Mouse (Mus musculus) G1E (cell line): Measurements from ENCODE around the gene Crygd.

ENCODE experiments used
- CTCF ChIP-seq: IDR thresholded peaks from 2 replicates; pipeline ENCODE4 v1.5.1; 2012; ENCODE audit warnings: low read depth, low read length, inconsistent platforms, mixed read lengths
- GATA2 ChIP-seq: IDR thresholded peaks from 2 replicates; pipeline ENCODE4 v1.6.1; 2012; ENCODE audit warnings: low read depth, low read length, inconsistent platforms, borderline replicate concordance
- POLR2AphosphoS5 ChIP-seq: IDR thresholded peaks from 2 replicates; pipeline ENCODE4 v1.6.1; 2012; ENCODE audit warnings: low read depth, low read length, inconsistent platforms; ENCODE audit not compliant: insufficient replicate concordance
- TAL1 ChIP-seq: conservative IDR thresholded peaks from 2 replicates; pipeline ENCODE4 v1.6.1; 2012; ENCODE audit warnings: low read depth, low read length, inconsistent platforms, mixed read lengths

DNA sequence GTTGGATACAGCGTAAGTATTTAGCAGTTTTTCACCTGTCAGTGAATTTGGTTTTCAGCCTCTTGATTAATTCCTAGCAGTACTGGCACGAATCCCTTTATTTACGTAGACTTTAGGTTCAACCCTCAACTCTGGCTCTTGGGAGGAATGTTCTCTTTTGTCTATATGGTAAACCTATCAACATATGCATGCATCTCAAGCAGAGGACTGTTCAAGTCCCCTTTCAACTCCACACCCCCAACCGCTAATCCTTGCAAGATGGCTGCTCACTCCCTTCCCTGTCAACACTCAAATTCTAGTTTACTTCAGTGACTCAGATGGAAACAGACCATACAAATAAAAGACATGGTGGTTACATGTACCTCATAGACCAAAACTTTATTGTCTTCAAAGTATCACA is 50.5 kb downstream of the Crygd start:
- TF ChIP-seq CTCF (no peak), TAL1 (no peak), GATA2 (no peak), POLR2AphosphoS5 (no peak)
